Mouse (Mus musculus) heart, adult 11 months (tissue): ENCODE results near the gene S100a8.

Experiments used
- DNase-seq: peaks from one replicate; pipeline ENCODE4 v3.0.0; 2022

The S100a8 gene

GRCm38 (mm10) chr3:90668846-90669245, at the start of gene S100a8:
TSS of gene S100a8 (plus strand) at chr3:90668978.
- peak; percentile 66 for DNase-seq

- no peak for DNase-seq
Measured at GRCm38 (mm10) chr3:90621552-90621951, 47.2 kb upstream of the S100a8 start.

GRCm38 (mm10) chr3:90623435-90624071, 45.2 kb upstream of the S100a8 start:
- peak; percentile 97 for DNase-seq

GRCm38 (mm10) chr3:90625496-90625895, 43.3 kb upstream of the S100a8 start:
- DNase-seq = peak; percentile 83

- DNase-seq = peak; percentile 25
Measured at GRCm38 (mm10) chr3:90626266-90627021, 42.3 kb upstream of the S100a8 start.

- peak; percentile 46 for DNase-seq
Measured at GRCm38 (mm10) chr3:90627366-90627765, 41.4 kb upstream of the S100a8 start.

GRCm38 (mm10) chr3:90627807-90628206, 41.0 kb upstream of the S100a8 start:
- DNase-seq = peak; percentile 80

- DNase-seq = peak; percentile 52
Measured at GRCm38 (mm10) chr3:90629298-90629697, 39.5 kb upstream of the S100a8 start.

- no peak for DNase-seq
Measured at GRCm38 (mm10) chr3:90631984-90632383, 36.8 kb upstream of the S100a8 start.

- DNase-seq = peak; percentile 88
Measured at GRCm38 (mm10) chr3:90638511-90639275, 30.1 kb upstream of the S100a8 start.

GRCm38 (mm10) chr3:90639511-90640154, 29.1 kb upstream of the S100a8 start:
- peak; percentile 88 for DNase-seq

- DNase-seq = peak; percentile 64
Measured at GRCm38 (mm10) chr3:90640981-90641380, 27.8 kb upstream of the S100a8 start.

GRCm38 (mm10) chr3:90644220-90644619, 24.6 kb upstream of the S100a8 start:
- DNase-seq = peak; percentile 88

- DNase-seq = peak; percentile 24
Measured at GRCm38 (mm10) chr3:90647291-90647690, 21.5 kb upstream of the S100a8 start.

- peak; percentile 33 for DNase-seq
Measured at GRCm38 (mm10) chr3:90648981-90649380, 19.8 kb upstream of the S100a8 start.

- peak; percentile 59 for DNase-seq
Measured at GRCm38 (mm10) chr3:90649832-90650231, 18.9 kb upstream of the S100a8 start.

GRCm38 (mm10) chr3:90652878-90653508, 15.8 kb upstream of the S100a8 start:
- DNase-seq = peak; percentile 90

GRCm38 (mm10) chr3:90653717-90654116, 15.1 kb upstream of the S100a8 start, which contains the start of gene S100a7a:
TSS of gene S100a7a (plus strand) at chr3:90654017.
- peak; percentile 74 for DNase-seq

GRCm38 (mm10) chr3:90657405-90657804, 11.4 kb upstream of the S100a8 start:
- peak; percentile 75 for DNase-seq

GRCm38 (mm10) chr3:90659364-90660044, 9.3 kb upstream of the S100a8 start:
- peak; percentile 77 for DNase-seq

GRCm38 (mm10) chr3:90664219-90664618, 4.6 kb upstream of the S100a8 start:
- DNase-seq = no peak

GRCm38 (mm10) chr3:90678656-90679055, 9.9 kb downstream of the S100a8 start:
- DNase-seq = peak; percentile 55
